Mouse (Mus musculus) limb, embryonic 11.5 days (tissue): ENCODE measurements around the gene Trim58. TPM values are rescaled to one million over a fixed set of nuclear protein-coding genes. Genes with fewer than 3 reads are reported as not detected.

Experiments
- ATAC-seq: fragments of 200-750 bp; cut with Nextera tagmentation; 2 replicates; pipeline ENCODE4 v1.8.0; 2017; ENCODE audit warnings: low read depth; ENCODE audit not compliant: insufficient number of reproducible peaks, low FRiP score, low TSS enrichment
- DNase-seq: peaks from one replicate; pipeline ENCODE4 v3.0.0-alpha.2; 2015; ENCODE audit warnings: low spot score
- H3K27ac ChIP-seq: fragments of 300-500 bp; sonication (generic); replicated peaks from 2 replicates; pipeline ENCODE4 v1.5.1; 2014; ENCODE audit warnings: low read depth, mild to moderate bottlenecking, low read length
- H3K27me3 ChIP-seq: fragments of 300-500 bp; sonication (generic); 2 replicates; pipeline ENCODE4 v1.6.1; 2014; ENCODE audit warnings: mild to moderate bottlenecking, low read length, mixed read lengths; ENCODE audit not compliant: control insufficient read depth, insufficient read depth
- H3K36me3 ChIP-seq: fragments of 300-500 bp; sonication (generic); 2 replicates; pipeline ENCODE4 v1.6.1; 2014; ENCODE audit warnings: mild to moderate bottlenecking, low read length, moderate library complexity, mixed read lengths; ENCODE audit not compliant: control insufficient read depth, insufficient read depth
- H3K4me1 ChIP-seq: fragments of 300-500 bp; sonication (generic); 2 replicates; pipeline ENCODE4 v1.6.1; 2014; ENCODE audit warnings: low read length, mixed read lengths; ENCODE audit not compliant: control insufficient read depth, insufficient read depth
- H3K4me2 ChIP-seq: fragments of 300-500 bp; sonication (generic); 2 replicates; pipeline ENCODE4 v1.6.1; 2014; ENCODE audit warnings: low read depth, mild to moderate bottlenecking, moderate library complexity; ENCODE audit not compliant: severe bottlenecking
- H3K4me3 ChIP-seq: fragments of 300-500 bp; sonication (generic); 2 replicates; pipeline ENCODE4 v1.5.1; 2014; ENCODE audit warnings: low read depth, low read length
- H3K9ac ChIP-seq: fragments of 300-500 bp; sonication (generic); 2 replicates; pipeline ENCODE4 v1.6.1; 2014; ENCODE audit warnings: mild to moderate bottlenecking, low read length
- H3K9me3 ChIP-seq: fragments of 300-500 bp; sonication (generic); 2 replicates; pipeline ENCODE4 v1.6.1; 2016; ENCODE audit warnings: low read length; ENCODE audit not compliant: control insufficient read depth
- WGBS: fragments of 180-500 bp; shearing (Covaris S2); extraction: QIAGEN DNeasy Blood & Tissue Kit; methylation state at CpG from one replicate; pipeline ENCODE4 v1.1.7; 2014; 5-methylcytosine and 5-hydroxymethylcytosine counted together
- polyA plus RNA-seq: library from polyadenylated mRNA; unstranded; fragments of >200 nt; fragmentation: Nextera tagmentation; extraction: Ambion mirVana; gene quantifications from 2 replicates; pipeline ENCODE4 v1.2.1, GENCODE M21; 2014

The Trim58 gene
- polyA plus RNA-seq, 1 experiment from 2014 or later, result 0.08 TPM

DNA sequence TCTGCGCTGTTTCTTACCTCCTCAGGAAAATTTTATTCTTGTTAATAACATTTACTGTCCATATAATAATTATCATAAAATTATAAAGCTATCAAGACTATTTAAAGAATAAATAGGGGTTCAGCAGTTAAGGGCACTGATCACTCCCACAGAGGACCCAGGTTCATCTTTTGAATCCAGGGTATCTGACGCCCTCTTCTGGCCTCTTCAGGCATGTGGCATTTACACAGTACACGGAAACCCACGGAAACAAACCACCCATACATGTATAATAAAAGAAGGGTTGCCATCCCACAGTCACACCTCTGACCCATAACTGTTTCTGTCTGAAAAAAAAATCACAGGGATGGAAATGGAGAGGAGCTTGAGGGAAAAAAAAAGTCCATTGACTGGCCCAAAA lies 31.6 kb downstream of the Trim58 start:
- H3K36me3 ChIP-seq, result no peaks in the 10 kb centered on the region

DNA sequence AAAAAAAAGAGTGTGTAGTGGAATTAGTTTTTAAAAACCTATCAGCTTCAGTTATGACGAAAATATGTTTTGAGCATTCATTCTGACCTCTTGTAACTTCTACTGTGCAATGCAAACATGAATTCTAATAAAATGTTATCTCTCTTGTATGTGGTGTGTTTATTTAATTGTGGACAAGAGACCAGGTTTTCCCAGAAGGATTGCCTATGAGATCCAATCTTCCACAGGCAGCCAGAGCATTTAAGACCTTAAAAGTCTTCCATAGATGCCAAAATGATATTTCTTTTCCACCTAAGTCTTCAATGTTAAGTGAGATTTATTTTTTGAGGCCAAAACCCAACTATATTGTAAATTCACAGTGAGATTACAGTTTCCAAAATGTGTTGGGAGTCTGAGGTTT lies 40.5 kb downstream of the Trim58 start, which contains the start of gene Olfr320:
Olfr320 (plus strand) TSS at position 301 of the 400 bp plus-strand sequence.
- H3K4me2 ChIP-seq, result no peak within 1 kb of the TSS
- H3K9ac ChIP-seq, result no peak within 1 kb of the TSS
- WGBS, result 91% methylated on average over 1 of the region's 1 CpGs
- H3K27ac ChIP-seq, result no peak within 1 kb of the TSS
- no peak within 1 kb of the TSS for H3K4me3 ChIP-seq
- no peaks in the 10 kb centered on the region for H3K36me3 ChIP-seq
- no peak for ATAC-seq
- H3K4me1 ChIP-seq, result no peaks in the 10 kb centered on the region
- H3K9me3 ChIP-seq, result no peaks in the 10 kb centered on the region
- no peaks in the 10 kb centered on the region for H3K27me3 ChIP-seq
- no peak for DNase-seq

More for the DNA sequence above, 31.6 kb downstream of the Trim58 start:
- no peaks in the 10 kb centered on the region for H3K9me3 ChIP-seq
- H3K4me3 ChIP-seq, result no peak overlapping the region
- no peak overlapping the region for H3K4me2 ChIP-seq
- no peaks in the 10 kb centered on the region for H3K27me3 ChIP-seq
- H3K27ac ChIP-seq, result no peak overlapping the region
- no peaks in the 10 kb centered on the region for H3K4me1 ChIP-seq
- H3K9ac ChIP-seq, result no peak overlapping the region
- ATAC-seq (no peak), DNase-seq (no peak)
- WGBS, result 60% methylated on average over 4 of the region's 4 CpGs

GRCm38 (mm10) chr11:58698862-58699261 lies 58.6 kb downstream of the Trim58 start, which contains the start of gene Olfr319:
Gene Olfr319, plus strand, starts transcription at chr11:58699162.
- no peaks in the 10 kb centered on the region for H3K27me3 ChIP-seq
- H3K9me3 ChIP-seq, result no peaks in the 10 kb centered on the region
- no peak within 1 kb of the TSS for H3K27ac ChIP-seq
- 87% methylated on average over 3 of the region's 3 CpGs for WGBS
- no peak within 1 kb of the TSS for H3K4me3 ChIP-seq
- ATAC-seq (no peak), DNase-seq (no peak)
- no peaks in the 10 kb centered on the region for H3K36me3 ChIP-seq
- H3K4me2 ChIP-seq, result no peak within 1 kb of the TSS
- H3K9ac ChIP-seq, result no peak within 1 kb of the TSS
- no peaks in the 10 kb centered on the region for H3K4me1 ChIP-seq

Other genes starting within 250 kb of the Trim58 start
- 0.28 TPM in 1 of 2 replicates, not detected in the other for gene 1810065E05Rik, start 219.4 kb upstream of the Trim58 start, polyA plus RNA-seq
- not detected in 2 replicates for gene Gm12253, start 207.9 kb upstream of the Trim58 start, polyA plus RNA-seq
- gene Lypd9, start 187.5 kb upstream of the Trim58 start, polyA plus RNA-seq, result not detected in 2 replicates
- gene Olfr30, start 178.2 kb upstream of the Trim58 start, polyA plus RNA-seq, result not detected in 2 replicates
- gene Olfr332, start 147.9 kb upstream of the Trim58 start, polyA plus RNA-seq, result not detected in 2 replicates
- gene Olfr331, start 137.9 kb upstream of the Trim58 start, polyA plus RNA-seq, result not detected in 2 replicates
- gene Olfr330, start 105.6 kb upstream of the Trim58 start, polyA plus RNA-seq, result not detected in 2 replicates
- not detected in 2 replicates for gene Olfr329-ps, start 94.0 kb upstream of the Trim58 start, polyA plus RNA-seq
- gene Olfr328, start 84.8 kb upstream of the Trim58 start, polyA plus RNA-seq, result 0.09 TPM in 1 of 2 replicates, not detected in the other
- gene Olfr224, start 69.9 kb upstream of the Trim58 start, polyA plus RNA-seq, result not detected in 2 replicates
- not detected in 2 replicates for gene Olfr325, start 62.7 kb upstream of the Trim58 start, polyA plus RNA-seq
- not detected in 2 replicates for gene Olfr324, start 45.4 kb upstream of the Trim58 start, polyA plus RNA-seq
- not detected in 2 replicates for gene 2210407C18Rik, start 24.4 kb upstream of the Trim58 start, polyA plus RNA-seq
- not detected in 2 replicates for gene Olfr323, start 10.0 kb upstream of the Trim58 start, polyA plus RNA-seq
- gene Olfr322, start 18.3 kb downstream of the Trim58 start, polyA plus RNA-seq, result not detected in 2 replicates
- gene Olfr320, start 40.6 kb downstream of the Trim58 start, polyA plus RNA-seq, result not detected in 2 replicates
- not detected in 2 replicates for gene Olfr319, start 58.7 kb downstream of the Trim58 start, polyA plus RNA-seq
- gene Olfr318, start 83.5 kb downstream of the Trim58 start, polyA plus RNA-seq, result not detected in 2 replicates
- 0.07 TPM in 1 of 2 replicates, not detected in the other for gene Olfr317, start 98.7 kb downstream of the Trim58 start, polyA plus RNA-seq
- not detected in 2 replicates for gene Olfr316, start 112.3 kb downstream of the Trim58 start, polyA plus RNA-seq
- not detected in 2 replicates for gene Olfr315, start 132.7 kb downstream of the Trim58 start, polyA plus RNA-seq
- not detected in 2 replicates for gene Olfr314, start 142.5 kb downstream of the Trim58 start, polyA plus RNA-seq
- gene Fam183b, start 161.5 kb downstream of the Trim58 start, polyA plus RNA-seq, result not detected in 2 replicates
- not detected in 2 replicates for gene Olfr313, start 174.5 kb downstream of the Trim58 start, polyA plus RNA-seq
- not detected in 2 replicates for gene Olfr312, start 188.8 kb downstream of the Trim58 start, polyA plus RNA-seq
- not detected in 2 replicates for gene Olfr311, start 198.8 kb downstream of the Trim58 start, polyA plus RNA-seq
- gene Gm12258, start 206.7 kb downstream of the Trim58 start, polyA plus RNA-seq, result 12.0 and 15.2 TPM in 2 replicates
- gene 2810021J22Rik, start 226.8 kb downstream of the Trim58 start, polyA plus RNA-seq, result 9.4 and 10.4 TPM in 2 replicates